Mouse (Mus musculus) thymus, adult 2 months (tissue): Measurements from ENCODE around the gene Spry2. TPM values are rescaled to one million over a fixed set of nuclear protein-coding genes. Genes with fewer than 3 reads are reported as not detected.

Experiments used
- DNase-seq: peaks from one replicate; pipeline ENCODE4 v3.0.0; 2021
- H3K27ac ChIP-seq: fragments of 200-500 bp; 2 replicates; pipeline ENCODE4 v1.5.1; 2012; ENCODE audit warnings: low read length, control low read depth; ENCODE audit not compliant: control insufficient read depth, insufficient read depth
- H3K27me3 ChIP-seq: fragments of 200-500 bp; 2 replicates; pipeline ENCODE4 v1.6.1; 2012; ENCODE audit warnings: mild to moderate bottlenecking, low read length, moderate library complexity, mixed read lengths; ENCODE audit not compliant: control insufficient read depth, insufficient read depth
- H3K36me3 ChIP-seq: fragments of 200-500 bp; 2 replicates; pipeline ENCODE4 v1.6.1; 2012; ENCODE audit warnings: mild to moderate bottlenecking, low read length, moderate library complexity; ENCODE audit not compliant: control insufficient read depth, insufficient read depth
- H3K4me1 ChIP-seq: fragments of 200-500 bp; replicated peaks from 2 replicates; pipeline ENCODE4 v1.6.1; 2012; ENCODE audit warnings: low read length; ENCODE audit not compliant: control insufficient read depth, insufficient read depth
- H3K4me3 ChIP-seq: fragments of 200-500 bp; 2 replicates; pipeline ENCODE4 v1.5.1; 2012; ENCODE audit warnings: mild to moderate bottlenecking, low read length, control low read depth, moderate library complexity; ENCODE audit not compliant: control insufficient read depth, insufficient read depth
- CTCF ChIP-seq: fragments of 200-500 bp; IDR thresholded peaks from 2 replicates; pipeline ENCODE4 v1.5.1; 2012; ENCODE audit warnings: mild to moderate bottlenecking, control low read depth, low read length, moderate library complexity, borderline replicate concordance; ENCODE audit not compliant: control insufficient read depth, poor library complexity, insufficient read depth; ENCODE audit errors: extremely low read depth
- POLR2A ChIP-seq: fragments of 200-500 bp; IDR thresholded peaks from 2 replicates; pipeline ENCODE4 v1.6.1; 2012; ENCODE audit warnings: mild to moderate bottlenecking, low read length, control low read depth, moderate library complexity; ENCODE audit not compliant: control insufficient read depth, poor library complexity, insufficient read depth; ENCODE audit errors: extremely low read depth
- WGBS: fragments of 180-500 bp; shearing (Covaris S2); methylation state at CpG from one replicate; pipeline ENCODE4 v1.1.7; 2018; 5-methylcytosine and 5-hydroxymethylcytosine counted together
- polyA plus RNA-seq: library from polyadenylated mRNA; depleted of rRNA; stranded (reverse); fragments of >200 nt; gene quantifications from 2 replicates; pipeline ENCODE4 v1.2.3, GENCODE M21; 2012

Gene Spry2
- polyA plus RNA-seq, 1 experiment, result 7.3 TPM

DNA sequence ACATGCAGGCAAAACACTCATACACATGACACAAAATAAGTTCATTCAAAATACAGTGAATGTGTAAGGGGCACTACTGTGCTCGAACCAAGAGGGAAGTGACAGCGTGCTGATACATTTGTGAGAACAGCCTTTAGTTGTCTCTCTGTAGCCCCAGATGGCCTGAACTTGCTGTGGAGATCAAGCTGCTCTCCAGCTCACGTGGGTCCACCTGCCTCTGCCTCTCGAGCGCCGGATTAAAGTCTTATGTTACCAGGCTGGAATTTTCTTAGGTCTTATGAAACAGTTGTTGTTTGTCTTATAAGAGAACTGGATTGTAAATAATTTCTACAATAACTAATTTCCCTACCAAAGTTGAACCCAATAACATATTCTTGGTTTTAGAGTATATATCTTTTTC lies 13.4 kb downstream of the Spry2 start:
- Histone ChIP-seq H3K4me3 (no peak overlapping the region), H3K36me3 (no peaks in the 10 kb centered on the region), H3K27me3 (no peaks in the 10 kb centered on the region), H3K27ac (no peak overlapping the region), H3K4me1 (peaks cover 4% of the 10 kb centered on the region)
- WGBS, result 94% methylated on average over 6 of the region's 6 CpGs
- DNase-seq, result no peak
- TF ChIP-seq CTCF (no peak), POLR2A (no peak)

GRCm38 (mm10) chr14:105878359-105878758 lies 18.3 kb downstream of the Spry2 start:
- DNase-seq, result no peak
- H3K4me3 ChIP-seq, result no peak overlapping the region
- 88% methylated on average over 10 of the region's 10 CpGs for WGBS
- no peak for TF ChIP-seq POLR2A
- no peaks in the 10 kb centered on the region for H3K27me3 ChIP-seq
- no peaks in the 10 kb centered on the region for H3K4me1 ChIP-seq
- H3K27ac ChIP-seq, result no peak overlapping the region
- H3K36me3 ChIP-seq, result no peaks in the 10 kb centered on the region

GRCm38 (mm10) chr14:105876375-105876774 lies 20.2 kb downstream of the Spry2 start:
- DNase-seq, result no peak
- no peaks in the 10 kb centered on the region for H3K4me1 ChIP-seq
- 95% methylated on average over 7 of the region's 7 CpGs for WGBS
- no peaks in the 10 kb centered on the region for H3K36me3 ChIP-seq
- TF ChIP-seq CTCF (no peak), POLR2A (no peak)
- H3K27me3 ChIP-seq, result no peaks in the 10 kb centered on the region
- no peak overlapping the region for H3K27ac ChIP-seq
- H3K4me3 ChIP-seq, result no peak overlapping the region

DNA sequence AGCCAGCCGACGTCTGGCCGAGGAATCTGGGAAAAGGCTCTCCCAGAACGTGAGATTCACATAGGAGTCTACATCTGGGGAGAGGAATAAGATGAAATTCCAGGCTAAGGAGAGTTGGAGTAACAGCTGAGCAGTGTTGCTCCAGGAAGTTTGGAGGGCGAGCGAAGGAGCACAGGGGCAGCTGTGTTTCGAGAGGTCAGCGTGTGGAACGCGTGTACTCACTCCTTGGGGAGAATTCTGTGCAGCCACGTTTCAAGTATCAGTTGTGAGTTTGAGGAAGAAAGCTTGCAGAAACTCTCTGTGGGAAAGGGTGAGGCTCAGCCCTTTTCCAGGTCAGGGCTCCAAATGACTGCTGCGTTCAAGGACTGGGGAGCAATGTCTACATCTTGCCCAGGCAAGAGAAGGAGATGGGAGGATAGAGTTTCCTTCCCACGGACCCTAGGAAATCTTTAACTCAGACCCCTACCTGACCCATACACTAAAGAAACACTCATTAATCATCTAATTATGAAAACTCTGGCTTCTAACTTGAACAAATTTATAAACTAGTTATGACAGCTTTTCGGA lies 26.2 kb downstream of the Spry2 start:
- no peak for DNase-seq
- TF ChIP-seq CTCF, result no peak
- TF ChIP-seq POLR2A, result no peak
- Histone ChIP-seq H3K27ac (no peak overlapping the region), H3K4me1 (no peaks in the 10 kb centered on the region), H3K4me3 (no peak overlapping the region), H3K36me3 (no peaks in the 10 kb centered on the region), H3K27me3 (no peaks in the 10 kb centered on the region)
- WGBS, result 90% methylated on average over 14 of the region's 14 CpGs

DNA sequence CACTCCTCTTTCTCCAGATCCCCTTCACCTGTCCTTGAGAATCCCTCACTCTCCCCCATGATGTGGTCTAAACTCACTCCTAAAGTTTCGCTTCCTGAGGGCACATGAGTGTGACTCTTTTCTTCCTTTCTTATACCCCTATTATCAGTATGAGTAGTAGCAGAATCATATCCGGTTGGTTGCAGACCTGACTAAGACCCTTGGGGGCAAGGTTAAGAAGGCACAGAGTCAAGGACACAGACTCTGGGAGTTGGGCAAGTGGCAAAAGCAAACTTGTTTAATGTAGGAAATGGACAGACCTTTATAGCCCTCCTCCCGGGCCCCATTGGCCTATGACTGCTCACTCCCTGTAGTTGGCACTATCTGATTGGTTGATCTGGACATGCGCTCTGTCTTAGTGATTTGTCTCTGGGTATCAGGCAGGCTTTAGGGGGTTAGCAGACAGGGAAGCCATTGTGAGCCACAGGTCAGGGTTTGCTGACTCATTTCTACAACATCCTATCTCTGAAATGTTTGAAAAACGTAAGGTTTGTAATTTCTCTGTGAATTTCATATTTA lies 31.2 kb downstream of the Spry2 start:
- H3K27me3 ChIP-seq, result no peaks in the 10 kb centered on the region

GRCm38 (mm10) chr14:105862199-105862598 lies 34.4 kb downstream of the Spry2 start:
- H3K4me3 ChIP-seq, result no peak overlapping the region
- no peak overlapping the region for H3K27ac ChIP-seq
- no peaks in the 10 kb centered on the region for H3K36me3 ChIP-seq
- 93% methylated on average over 11 of the region's 11 CpGs for WGBS
- no peak for TF ChIP-seq POLR2A
- no peak for TF ChIP-seq CTCF
- no peaks in the 10 kb centered on the region for H3K27me3 ChIP-seq
- DNase-seq, result no peak
- H3K4me1 ChIP-seq, result no peaks in the 10 kb centered on the region

More for the DNA sequence above, 31.2 kb downstream of the Spry2 start:
- TF ChIP-seq POLR2A (no peak), CTCF (no peak)
- Histone ChIP-seq H3K4me3 (no peak overlapping the region), H3K4me1 (no peaks in the 10 kb centered on the region), H3K36me3 (no peaks in the 10 kb centered on the region), H3K27ac (no peak overlapping the region)
- 85% methylated on average over 5 of the region's 5 CpGs for WGBS
- no peak for DNase-seq

DNA sequence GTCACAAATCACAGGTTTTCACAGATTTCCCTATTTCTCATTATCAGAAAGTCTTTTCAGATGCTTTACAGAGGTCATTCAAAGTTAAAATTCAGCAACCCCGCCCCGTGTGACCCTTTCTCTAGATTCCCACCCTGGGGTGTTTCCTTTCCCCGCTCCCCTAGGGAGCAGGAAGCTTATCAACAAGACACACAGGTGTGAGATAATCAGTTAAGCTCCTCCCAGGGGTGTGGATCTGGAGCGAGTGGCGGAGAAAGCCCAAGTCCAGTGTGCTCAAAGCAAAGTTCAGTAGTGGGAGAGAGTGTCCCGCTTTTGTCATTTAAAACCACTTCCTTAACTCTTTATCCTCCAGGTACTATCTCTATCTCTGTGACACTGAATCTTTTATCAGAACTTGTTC lies 35.7 kb downstream of the Spry2 start:
- WGBS, result 90% methylated on average over 6 of the region's 6 CpGs
- no peaks in the 10 kb centered on the region for H3K27me3 ChIP-seq
- no peaks in the 10 kb centered on the region for H3K36me3 ChIP-seq
- no peak for TF ChIP-seq POLR2A
- TF ChIP-seq CTCF, result no peak
- H3K4me1 ChIP-seq, result no peaks in the 10 kb centered on the region
- no peak overlapping the region for H3K4me3 ChIP-seq
- no peak for DNase-seq
- H3K27ac ChIP-seq, result no peak overlapping the region
